8 mouse cellular contexts compared by ENCODE assay signal in the genomic region with DNA sequence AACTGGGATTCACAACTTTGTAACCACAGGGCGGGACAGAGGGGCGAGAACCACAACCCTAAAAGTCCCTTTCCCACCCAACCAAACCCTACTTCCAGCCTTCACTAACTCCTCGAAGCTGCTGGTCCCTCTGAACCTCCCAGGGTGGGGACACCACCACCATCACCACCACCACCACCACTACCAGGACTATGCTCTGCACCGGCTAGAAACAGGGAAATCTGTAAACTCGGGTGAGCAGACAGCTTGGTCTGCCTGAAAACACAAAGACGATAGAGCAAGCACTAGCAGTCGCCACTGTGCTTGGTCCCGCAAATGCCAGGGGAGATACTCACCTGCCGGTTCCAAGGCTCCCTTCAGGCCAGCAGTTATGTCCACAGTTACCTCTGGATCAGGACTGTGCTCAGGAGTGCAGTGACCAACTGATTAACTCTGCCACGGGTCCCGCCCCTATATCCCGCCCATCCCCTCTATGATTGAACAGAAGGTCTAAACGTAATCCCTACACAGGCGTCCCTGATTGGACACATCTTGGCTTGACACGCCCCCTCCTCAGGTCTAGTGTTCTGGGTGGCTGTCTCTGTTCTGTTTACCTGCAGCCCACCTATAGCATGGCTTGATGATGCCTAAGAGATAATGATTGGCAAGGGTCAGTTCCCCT. TPM values are rescaled to one million over a fixed set of nuclear protein-coding genes. Genes with fewer than 3 reads are reported as not detected.
DNase-seq lines count a peak whose midpoint lies in the region; ATAC-seq and TF ChIP-seq lines count a peak whose summit lies in the region.

Tmsb15l (minus strand) TSS at position 446 of the 661 bp plus-strand sequence.
Tmsb15b1 (minus strand) TSS at position 451 of the 661 bp plus-strand sequence.

- H3K9ac ChIP-seq in embryonic facial prominence, embryonic 12.5 days, result peak within 1 kb of the TSS; percentile 47; the same call in 1 of the 2 replicates
- H3K9ac ChIP-seq in heart, embryonic 15.5 days, result peak within 1 kb of the TSS; percentile 46
- H3K9ac ChIP-seq in neural tube, embryonic 14.5 days (replicated peaks; ENCODE audit: low read depth, low read length), result peak within 1 kb of the TSS; percentile 32; the same call in 1 of the 2 replicates

- TF ChIP-seq POLR2A in lung, adult 2 months (IDR thresholded peaks at IDR 0.05; ENCODE audit: borderline replicate concordance, extremely low read depth, low read depth, low read length), result no peak

- ATAC-seq in CD4-positive, CD25-positive, alpha-beta regulatory T cell, adult 4 months, result peak; percentile 96
- peak; percentile 100 for ATAC-seq in embryonic facial prominence, embryonic 12.5 days (ENCODE audit: insufficient number of reproducible peaks, insufficient read depth, low FRiP score, low TSS enrichment)
- peak; percentile 98 for ATAC-seq in heart, embryonic 15.5 days (replicated peaks; ENCODE audit: insufficient number of reproducible peaks, insufficient read depth, low FRiP score, low read depth)
- ATAC-seq in neural tube, embryonic 14.5 days (ENCODE audit: low read depth), result peak; percentile 100

- no peaks in the 10 kb centered on the region for H3K9me3 ChIP-seq in embryonic facial prominence, embryonic 12.5 days
- no peaks in the 10 kb centered on the region for H3K9me3 ChIP-seq in heart, embryonic 15.5 days (replicated peaks)
- H3K9me3 ChIP-seq in neural tube, embryonic 14.5 days (ENCODE audit: control insufficient read depth, low read length), result no peaks in the 10 kb centered on the region

- DNase-seq in adrenal gland, postnatal 25 days, result peak; percentile 54
- peak; percentile 86 for DNase-seq in kidney, postnatal 14 days
- DNase-seq in lung, adult 2 months, result peak; percentile 48
- DNase-seq in thymus, postnatal 0 days (ENCODE audit: low spot score), result peak; percentile 76

- H3K27me3 ChIP-seq in embryonic facial prominence, embryonic 12.5 days, result no peaks in the 10 kb centered on the region
- no peaks in the 10 kb centered on the region for H3K27me3 ChIP-seq in heart, embryonic 15.5 days
- no peaks in the 10 kb centered on the region for H3K27me3 ChIP-seq in neural tube, embryonic 14.5 days (ENCODE audit: control insufficient read depth, insufficient read depth, low read length)

- no peak within 1 kb of the TSS for H3K27ac ChIP-seq in embryonic facial prominence, embryonic 12.5 days
- no peak within 1 kb of the TSS for H3K27ac ChIP-seq in heart, embryonic 15.5 days
- no peak within 1 kb of the TSS for H3K27ac ChIP-seq in neural tube, embryonic 14.5 days (ENCODE audit: low read depth, low read length)

- peak within 1 kb of the TSS; percentile 55 for H3K4me2 ChIP-seq in embryonic facial prominence, embryonic 12.5 days (replicated peaks)
- peak within 1 kb of the TSS; percentile 64 for H3K4me2 ChIP-seq in heart, embryonic 15.5 days
- H3K4me2 ChIP-seq in neural tube, embryonic 14.5 days (ENCODE audit: low read depth, low read length), result peak within 1 kb of the TSS; percentile 46

- H3K4me3 ChIP-seq in embryonic facial prominence, embryonic 12.5 days, result peak within 1 kb of the TSS; percentile 46
- peak within 1 kb of the TSS; percentile 51 for H3K4me3 ChIP-seq in heart, embryonic 15.5 days
- peak within 1 kb of the TSS; percentile 73 for H3K4me3 ChIP-seq in lung, adult 2 months (replicated peaks; ENCODE audit: extremely low read depth, low read depth, low read length)
- H3K4me3 ChIP-seq in neural tube, embryonic 14.5 days (ENCODE audit: low read depth, low read length), result peak within 1 kb of the TSS; percentile 39

- TF ChIP-seq CTCF in lung, adult 2 months (IDR thresholded peaks at IDR 0.05; ENCODE audit: insufficient read depth, low read length), result no peak

- no peaks in the 10 kb centered on the region for H3K36me3 ChIP-seq in embryonic facial prominence, embryonic 12.5 days
- no peaks in the 10 kb centered on the region for H3K36me3 ChIP-seq in heart, embryonic 15.5 days
- no peaks in the 10 kb centered on the region for H3K36me3 ChIP-seq in neural tube, embryonic 14.5 days (ENCODE audit: control insufficient read depth, insufficient read depth, low read length)

- 27% methylated on average over 15 of the region's 15 CpGs for WGBS in embryonic facial prominence, embryonic 12.5 days
- WGBS in heart, embryonic 15.5 days, result 27% methylated on average over 15 of the region's 15 CpGs
- WGBS in lung, adult 2 months, result 36% methylated on average over 15 of the region's 15 CpGs
- 28% methylated on average over 14 of the region's 15 CpGs for WGBS in neural tube, embryonic 14.5 days

- H3K4me1 ChIP-seq in embryonic facial prominence, embryonic 12.5 days, result no peaks in the 10 kb centered on the region
- no peaks in the 10 kb centered on the region for H3K4me1 ChIP-seq in heart, embryonic 15.5 days (replicated peaks)
- no peaks in the 10 kb centered on the region for H3K4me1 ChIP-seq in lung, adult 2 months (ENCODE audit: control insufficient read depth, insufficient read depth, low read length)
- no peaks in the 10 kb centered on the region for H3K4me1 ChIP-seq in neural tube, embryonic 14.5 days (ENCODE audit: control insufficient read depth, insufficient read depth, low read length)

RNA-seq across cellular contexts. Expression of gene Tmsb15l, which starts in this region (rescaled TPM):
- 10 to 100 TPM in 1 of 2 experiments, 1 to 10 TPM in 1; 3.0 to 17.7 TPM for polyA plus RNA-seq in CD4-positive, CD25-positive, alpha-beta regulatory T cell, adult 4 months (2017; shearing (Covaris generic))
- total RNA-seq in adrenal gland, postnatal 25 days (2021), result 0.67 and 3.5 TPM in 2 replicates
- 7.0 and 11.5 TPM in 2 replicates for polyA plus RNA-seq in embryonic facial prominence, embryonic 12.5 days (2016; fragmentation: Nextera tagmentation; extraction: Ambion mirVana)
- polyA plus RNA-seq in heart, embryonic 15.5 days (2015; fragmentation: Nextera tagmentation; extraction: Ambion mirVana), result 1.5 and 2.0 TPM in 2 replicates
- 0.25 and 0.49 TPM in 2 replicates for polyA plus RNA-seq in lung, adult 2 months (2012; rRNA removed)
- 12.4 and 12.6 TPM in 2 replicates for polyA plus RNA-seq in neural tube, embryonic 14.5 days (2014; fragmentation: Nextera tagmentation; extraction: Ambion mirVana)
- polyA plus RNA-seq in thymus, postnatal 0 days (2015; fragmentation: Nextera tagmentation; extraction: Ambion mirVana), result 4.0 and 9.2 TPM in 2 replicates

RNA-seq across cellular contexts. Expression of gene Tmsb15b1, which starts in this region (rescaled TPM):
- polyA plus RNA-seq in CD4-positive, CD25-positive, alpha-beta regulatory T cell, adult 4 months (2017; shearing (Covaris generic)), result 10 to 100 TPM; 24.2 to 27.3 TPM
- total RNA-seq in adrenal gland, postnatal 25 days (2021), result 1.8 and 3.2 TPM in 2 replicates
- polyA plus RNA-seq in embryonic facial prominence, embryonic 12.5 days (2016; fragmentation: Nextera tagmentation; extraction: Ambion mirVana), result 35.6 and 45.5 TPM in 2 replicates
- 10.2 and 12.5 TPM in 2 replicates for polyA plus RNA-seq in heart, embryonic 15.5 days (2015; fragmentation: Nextera tagmentation; extraction: Ambion mirVana)
- 0.62 TPM in 1 of 2 replicates, not detected in the other for polyA plus RNA-seq in lung, adult 2 months (2012; rRNA removed)
- polyA plus RNA-seq in neural tube, embryonic 14.5 days (2014; fragmentation: Nextera tagmentation; extraction: Ambion mirVana), result 40.9 and 45.1 TPM in 2 replicates
- polyA plus RNA-seq in thymus, postnatal 0 days (2015; fragmentation: Nextera tagmentation; extraction: Ambion mirVana), result 47.4 and 55.3 TPM in 2 replicates

Comparison
In these comparisons a context has a peak if more than half of its experiments do, and no peak if none do; other contexts are left out.
1. Peak in DNase-seq and H3K4me3 ChIP-seq in lung, adult 2 months; RNA of the genes that start here not detected or under 1 TPM.